Mouse (Mus musculus) heart, adult 8-10 months (tissue): ENCODE data around the gene Hmx1. TPM values are rescaled to one million over a fixed set of nuclear protein-coding genes. Genes with fewer than 3 reads are reported as not detected.

Experiments
- DNase-seq: peaks from one replicate; pipeline ENCODE4 v3.0.0; 2022; ENCODE audit warnings: low spot score
- total RNA-seq, 4 experiments: library from RNA; stranded (reverse); gene quantifications; 2 replicates each; pipeline ENCODE4 v1.2.4; 2022

Gene Hmx1
- not detected for total RNA-seq

DNA sequence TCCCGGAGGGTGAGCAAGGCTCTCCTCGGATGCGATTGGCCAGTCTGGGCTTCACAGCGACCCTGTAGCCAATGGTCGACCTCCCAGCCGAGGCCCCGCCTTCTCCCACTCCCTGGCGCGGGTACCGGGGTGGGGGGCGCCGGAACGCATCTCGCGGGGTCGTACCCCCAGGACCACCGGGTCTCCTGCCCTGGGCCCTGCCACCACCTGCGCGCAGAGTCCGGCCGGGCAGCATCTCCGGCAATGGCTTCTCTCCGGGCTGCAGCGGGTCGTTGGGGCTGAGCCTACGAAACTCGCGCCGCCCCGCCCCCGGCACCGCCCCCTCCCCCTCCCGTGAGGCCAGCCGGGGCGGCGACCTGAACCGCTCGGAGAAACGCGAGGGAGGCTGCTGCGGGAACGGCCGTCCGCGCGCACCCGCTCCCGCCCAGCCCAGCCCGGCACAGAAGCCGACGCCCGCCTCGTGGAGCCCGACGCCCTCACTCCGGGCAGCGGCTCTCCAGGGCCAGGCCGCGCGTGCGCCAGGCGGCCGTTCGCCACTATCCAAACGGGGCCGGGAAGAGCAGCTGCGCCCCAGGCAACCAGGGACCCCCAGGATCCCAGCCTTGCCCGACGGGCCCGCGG lies at the start of gene Hmx1:
Gene Hmx1 (plus strand): TSS at position 618 of the 621 bp plus-strand sequence.
- no peak for DNase-seq

DNA sequence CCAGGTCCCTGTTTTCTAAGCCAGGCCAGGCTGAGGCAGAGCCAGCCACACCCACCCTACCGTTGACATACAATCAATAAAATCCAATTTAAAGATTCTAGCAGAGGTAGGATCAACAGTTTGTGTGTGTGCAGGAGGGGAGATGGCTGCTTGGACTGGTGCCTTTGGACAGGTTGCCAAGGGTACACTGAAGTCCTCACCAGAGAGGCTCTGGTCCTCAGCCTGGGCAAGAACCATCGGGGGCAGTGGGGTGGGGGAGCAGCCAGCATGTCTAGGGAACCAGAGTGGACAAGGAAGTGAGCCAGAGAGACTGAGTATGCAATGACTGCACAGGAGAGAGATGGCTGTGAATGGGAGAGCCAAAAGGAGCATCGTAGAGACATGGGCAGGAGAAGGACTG lies 43.8 kb upstream of the Hmx1 start:
- DNase-seq: no peak

DNA sequence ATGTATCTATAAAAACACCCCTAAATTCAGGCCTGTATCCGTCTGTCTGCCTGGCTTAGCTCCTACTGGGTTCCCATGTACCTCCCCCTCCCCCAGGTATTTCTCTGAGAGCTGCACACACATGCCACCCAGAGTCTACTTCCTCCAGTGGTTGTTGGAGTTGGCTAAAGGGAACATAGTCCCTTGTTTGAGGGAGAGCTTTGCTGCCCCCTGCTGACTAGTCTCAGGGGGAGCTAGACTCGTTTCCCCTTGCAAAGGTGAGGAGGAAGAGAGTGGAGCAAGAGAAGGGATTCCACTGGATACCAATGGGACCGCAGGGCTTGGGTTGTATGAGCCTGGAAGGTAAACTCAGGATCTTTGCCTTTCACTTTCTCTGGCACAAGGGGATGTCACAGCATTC lies 40.1 kb upstream of the Hmx1 start:
- peak; percentile 48 for DNase-seq

DNA sequence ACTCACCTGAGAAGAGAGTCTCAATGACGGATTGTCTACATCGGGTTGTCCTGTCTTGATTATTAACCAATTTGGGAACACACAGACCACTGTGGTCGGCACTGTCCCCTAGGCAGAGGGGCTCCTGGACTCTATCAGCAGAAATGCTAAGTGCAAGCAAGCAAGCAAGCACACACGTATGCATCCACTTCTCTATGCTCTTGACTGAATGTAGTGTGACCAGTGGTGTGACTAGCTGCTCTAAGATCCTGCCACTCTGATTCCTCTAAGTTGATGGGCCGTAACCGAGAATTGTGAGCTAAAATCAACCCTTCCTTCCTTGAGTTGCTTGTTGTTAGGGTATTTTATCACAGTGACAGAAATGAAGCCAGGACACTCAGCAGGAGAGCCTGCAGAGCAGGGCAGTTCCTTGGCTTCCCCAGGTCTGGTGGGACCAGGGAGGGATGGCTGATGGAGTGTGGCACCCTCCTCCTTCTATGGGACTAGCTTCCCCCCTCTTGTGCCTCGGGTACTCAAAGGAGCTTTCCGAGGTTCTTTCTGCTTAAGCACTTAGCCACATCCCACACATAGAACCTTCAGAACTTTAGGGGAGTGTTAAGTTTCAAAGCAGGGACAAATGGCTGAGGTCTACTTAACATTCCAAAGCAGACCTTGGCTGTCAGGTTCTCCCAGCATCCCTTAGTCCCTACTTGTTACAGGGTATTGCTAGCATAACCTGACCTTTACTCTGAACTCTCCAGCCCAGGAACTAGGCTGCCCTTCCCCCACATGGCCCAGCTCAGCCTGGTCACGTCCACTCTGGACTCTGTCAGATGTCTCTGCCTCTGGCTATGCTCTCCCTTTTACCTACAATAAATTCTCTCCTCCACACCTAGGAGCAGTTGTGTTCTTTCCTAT lies 31.1 kb upstream of the Hmx1 start:
- DNase-seq: no peak

DNA sequence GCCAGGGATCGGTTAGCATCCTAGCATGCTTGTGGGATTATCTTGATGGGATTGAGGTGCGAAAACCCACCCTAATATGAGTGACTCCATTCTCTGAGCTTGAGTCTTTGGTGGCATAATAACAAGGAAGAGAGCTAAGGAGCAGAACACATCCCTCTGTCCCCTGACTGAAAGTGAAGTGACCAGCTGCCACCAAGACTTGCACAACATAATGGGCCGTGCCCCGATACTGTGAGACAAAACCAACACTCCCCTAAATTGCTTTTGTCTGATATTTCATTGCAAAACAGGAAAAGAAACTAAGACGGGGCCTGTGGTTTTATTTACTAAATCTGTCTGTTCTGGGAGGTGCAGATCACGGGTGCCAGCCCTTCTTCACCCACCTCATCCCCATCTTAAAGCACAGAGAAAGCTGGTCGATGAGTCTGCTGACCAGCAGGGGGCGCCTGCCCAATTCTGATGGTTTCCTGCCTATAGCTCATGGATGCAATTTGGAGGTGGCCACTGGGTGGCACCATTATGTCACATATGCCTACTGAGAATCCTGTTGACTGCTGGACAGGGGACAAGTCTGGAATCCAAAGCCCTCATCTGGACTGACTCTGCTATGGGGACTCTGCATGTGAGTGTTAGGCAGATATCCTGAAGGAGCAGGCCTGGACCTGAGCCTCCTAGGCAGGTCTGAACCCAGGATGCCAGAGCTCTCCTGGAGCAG lies 27.2 kb upstream of the Hmx1 start:
- peak; percentile 84 for DNase-seq

DNA sequence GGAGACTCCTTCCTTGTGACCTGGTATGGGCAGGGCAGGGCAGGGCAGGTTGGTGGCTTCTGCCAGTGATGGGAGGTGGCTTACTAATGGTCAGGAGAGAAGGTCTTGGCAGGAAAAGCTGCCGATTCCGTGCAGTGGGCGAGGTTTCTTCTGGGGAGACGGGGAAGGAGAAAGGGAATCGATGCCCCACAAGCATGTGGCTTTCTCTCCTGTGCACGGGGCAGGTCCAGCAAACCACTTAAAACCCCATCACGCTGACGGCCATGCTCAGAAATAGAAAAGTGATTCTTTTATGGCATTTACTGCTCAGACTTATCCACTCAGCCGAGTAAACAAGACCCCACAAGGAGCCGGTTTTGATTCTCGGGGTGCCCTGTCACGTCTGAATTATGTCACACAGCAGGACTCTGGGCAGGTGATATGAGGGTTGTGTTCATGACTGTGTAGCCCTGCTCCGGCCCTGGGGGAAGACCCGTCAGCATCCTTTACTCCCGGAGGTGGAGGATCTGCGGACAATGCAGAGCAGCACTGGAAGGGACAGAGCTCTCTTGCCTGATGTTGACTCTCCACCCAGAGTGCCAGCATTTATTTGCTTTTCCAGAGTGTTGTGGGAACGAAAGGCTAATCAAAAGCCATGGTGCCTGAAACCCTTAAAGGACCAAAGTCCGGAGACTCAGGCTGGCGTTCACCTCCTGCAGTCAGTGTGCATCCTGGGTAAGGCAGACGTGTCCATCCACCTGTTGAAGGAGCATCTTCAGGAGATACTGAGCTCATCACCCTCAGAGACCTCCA lies 22.5 kb upstream of the Hmx1 start:
- DNase-seq: no peak

DNA sequence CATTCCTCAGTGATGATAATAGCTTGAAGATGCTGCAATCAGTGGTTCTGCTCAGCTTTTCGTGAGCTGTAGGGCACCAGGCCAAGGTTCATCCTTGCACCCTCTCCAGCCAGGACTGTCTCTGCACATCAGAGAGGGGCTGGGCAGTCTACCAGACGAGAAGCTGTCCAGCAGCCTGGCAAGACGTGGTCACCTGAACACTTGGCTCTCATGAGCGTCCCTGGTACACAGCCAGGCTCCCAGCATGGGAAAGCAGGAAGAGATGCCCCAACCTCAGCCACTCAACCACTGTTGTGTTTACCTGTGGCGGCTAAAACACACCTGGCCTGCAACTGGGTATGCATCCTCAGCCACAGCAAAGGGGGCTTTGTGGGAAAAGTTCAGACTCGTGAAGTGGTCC lies 20.0 kb upstream of the Hmx1 start:
- DNase-seq: no peak

DNA sequence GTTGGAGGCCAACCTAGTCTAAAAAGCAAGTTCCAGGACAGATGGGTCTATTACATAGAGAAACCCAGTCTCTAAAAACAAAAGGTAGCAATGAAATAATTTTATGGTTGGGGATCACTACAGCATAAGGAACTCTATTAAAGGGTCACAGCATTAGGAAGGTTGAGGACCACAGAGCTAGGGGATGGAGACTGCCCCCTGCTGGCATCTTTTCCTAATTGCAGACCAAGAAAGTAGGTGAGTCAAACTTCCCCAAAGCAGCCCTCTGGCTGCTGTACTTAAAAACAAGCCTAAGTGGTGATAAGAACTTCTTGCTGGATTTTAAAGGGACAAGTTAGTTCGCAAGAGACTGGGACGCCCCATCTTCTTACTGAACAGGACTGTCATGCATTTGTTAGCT lies 9.8 kb upstream of the Hmx1 start:
- DNase-seq: no peak

DNA sequence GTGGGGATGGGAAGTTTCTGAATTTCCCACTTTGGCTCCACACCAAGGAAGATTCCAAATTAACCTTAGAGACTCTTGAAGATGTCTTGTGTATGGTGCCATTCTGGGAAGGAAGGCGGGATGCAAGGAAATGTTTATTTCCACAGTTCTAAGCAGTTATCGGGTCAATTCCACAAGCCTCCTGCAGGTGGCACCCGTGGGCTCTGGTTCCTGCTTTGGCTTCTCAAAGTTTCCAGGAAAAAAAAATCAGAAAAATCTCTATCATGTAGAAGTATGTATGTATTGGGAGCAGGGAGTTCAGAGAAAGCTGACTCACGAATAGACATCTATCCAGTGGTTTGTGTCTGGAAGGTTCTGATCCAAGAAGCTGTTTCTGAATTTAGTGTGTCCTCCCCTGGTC lies 9.1 kb upstream of the Hmx1 start:
- no peak for DNase-seq

DNA sequence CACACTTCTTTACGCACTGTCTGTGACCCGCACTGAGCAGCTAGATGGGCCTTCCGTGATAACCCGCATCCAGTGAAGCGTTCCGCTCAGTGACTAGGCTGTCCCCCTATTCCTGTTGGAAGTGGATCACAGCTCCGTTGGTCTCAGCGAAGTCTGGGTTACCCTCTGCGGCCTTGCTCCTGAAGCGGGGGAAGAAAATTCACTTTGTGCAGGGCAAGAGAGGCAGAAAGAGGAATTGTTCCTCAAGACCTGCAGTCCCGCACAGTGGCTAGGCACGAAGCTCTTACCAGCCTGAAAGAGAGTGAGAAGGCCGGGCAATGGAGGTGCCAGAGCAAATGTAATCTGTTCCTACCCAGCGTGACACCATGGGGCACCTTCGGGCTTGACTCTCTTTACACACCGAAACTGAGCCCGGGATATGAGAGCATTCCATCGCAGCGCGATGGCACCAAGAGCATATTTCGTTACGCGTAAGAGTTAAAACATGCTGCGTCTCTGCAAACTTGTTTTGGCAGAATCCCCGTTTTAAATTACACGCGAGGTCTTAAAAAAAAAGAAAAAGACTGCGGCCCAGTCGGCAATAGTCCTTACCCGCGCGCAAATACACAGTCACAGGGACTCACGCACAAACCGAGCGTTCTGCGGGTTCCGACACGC lies 946 bp upstream of the Hmx1 start:
- no peak for DNase-seq

DNA sequence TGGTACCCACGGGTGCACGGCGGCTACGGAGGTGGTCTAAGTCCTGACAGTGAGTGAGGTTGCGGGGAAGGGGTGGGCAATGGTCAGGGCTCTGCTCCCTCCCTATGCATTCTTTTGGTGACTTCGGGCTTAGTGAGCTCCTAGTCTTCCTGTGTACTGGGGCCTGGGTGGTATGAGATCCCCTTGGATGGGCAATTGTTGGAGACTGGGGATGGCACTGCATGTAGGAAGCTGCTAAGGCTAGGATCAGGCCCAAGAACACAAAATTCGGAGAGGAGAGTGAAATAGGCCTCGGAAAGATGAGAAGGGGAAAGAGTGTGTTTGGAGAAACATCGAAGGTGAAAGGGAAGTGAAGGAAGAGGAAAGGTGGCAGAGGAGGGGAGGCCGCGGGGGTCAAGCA lies 533 bp downstream of the Hmx1 start:
- no peak for DNase-seq

DNA sequence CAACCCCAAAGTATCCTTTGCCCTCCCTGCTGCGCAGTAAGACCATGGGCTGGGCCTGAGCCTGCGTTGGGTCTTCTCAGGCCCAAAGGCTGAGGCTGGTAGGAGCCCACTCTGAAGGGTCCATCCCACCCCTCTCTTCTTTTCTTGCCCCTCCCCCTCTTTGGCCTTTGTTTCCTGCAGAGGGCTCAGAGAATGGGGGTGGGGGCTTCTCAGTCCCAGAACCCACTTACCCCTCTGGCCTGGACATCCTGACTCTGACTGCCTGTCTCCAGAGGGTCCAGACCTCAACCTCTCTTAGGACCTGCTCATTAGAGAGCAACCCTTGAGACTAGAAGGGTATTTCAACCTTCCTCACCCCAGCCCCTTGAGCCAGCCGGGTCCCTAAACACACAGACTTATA lies 1.0 kb downstream of the Hmx1 start:
- DNase-seq: no peak

DNA sequence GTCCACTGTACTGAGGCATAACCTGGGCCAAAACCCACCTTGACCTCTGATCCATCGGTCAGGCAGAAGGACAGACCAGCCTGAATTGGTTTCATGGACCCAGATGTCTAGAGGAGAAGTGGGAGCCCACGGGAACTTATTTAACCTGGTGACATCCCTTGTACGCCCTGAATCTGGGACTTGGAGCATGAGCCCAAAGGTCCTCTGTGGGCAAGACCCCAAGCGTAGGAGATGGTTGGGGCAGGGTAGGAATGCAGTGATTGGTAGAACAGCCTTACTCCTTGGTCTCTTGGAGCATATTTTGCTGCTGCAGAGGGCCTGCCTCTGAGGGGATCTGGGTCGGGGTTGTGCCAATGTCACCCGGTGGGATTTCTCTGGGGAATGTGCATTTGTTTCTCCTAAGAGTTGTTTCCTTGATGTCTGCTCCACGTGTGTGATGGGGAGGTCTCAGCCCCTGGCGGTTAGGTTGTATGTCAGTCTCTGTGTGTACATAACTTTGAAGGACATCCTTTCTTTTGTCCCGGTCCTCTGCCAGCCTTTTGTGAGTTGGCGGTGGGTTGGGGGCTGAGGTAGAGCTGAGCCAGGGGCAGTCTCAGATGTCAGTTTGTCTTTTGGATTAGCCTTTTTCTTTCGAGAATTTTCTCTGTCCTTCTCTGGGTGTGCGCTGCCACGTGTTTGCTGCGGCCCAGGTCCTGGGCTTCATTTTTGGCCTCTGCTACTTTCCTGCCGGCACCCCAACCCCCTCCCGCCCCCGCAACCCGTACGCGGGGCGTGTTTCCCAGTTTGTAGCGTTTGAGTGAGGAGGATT lies 2.1 kb downstream of the Hmx1 start:
- no peak for DNase-seq

DNA sequence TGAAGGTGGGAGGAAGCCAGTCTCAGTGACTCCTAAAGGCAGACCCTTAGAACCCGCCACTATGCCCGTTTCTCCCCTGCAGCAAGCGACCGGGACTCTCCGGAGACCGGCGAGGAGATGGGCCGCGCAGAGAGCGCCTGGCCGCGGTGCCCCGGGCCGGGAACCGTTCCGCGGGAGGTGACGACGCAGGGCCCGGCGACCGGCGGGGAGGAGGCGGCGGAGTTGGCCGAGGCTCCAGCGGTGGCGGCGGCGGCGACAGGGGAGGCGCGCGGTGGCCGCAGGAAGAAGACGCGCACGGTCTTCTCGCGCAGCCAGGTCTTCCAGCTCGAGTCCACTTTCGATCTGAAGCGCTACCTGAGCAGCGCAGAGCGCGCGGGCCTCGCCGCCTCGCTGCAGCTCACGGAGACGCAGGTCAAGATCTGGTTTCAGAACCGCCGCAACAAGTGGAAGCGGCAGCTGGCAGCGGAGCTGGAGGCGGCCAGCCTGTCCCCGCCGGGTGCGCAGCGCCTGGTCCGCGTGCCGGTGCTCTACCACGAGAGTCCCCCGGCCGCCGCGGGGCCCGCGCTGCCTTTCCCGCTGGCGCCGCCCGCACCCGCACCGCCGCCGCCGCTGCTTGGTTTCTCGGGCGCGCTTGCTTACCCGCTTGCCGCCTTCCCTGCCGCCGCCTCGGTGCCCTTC lies 2.9 kb downstream of the Hmx1 start:
- DNase-seq: no peak

DNA sequence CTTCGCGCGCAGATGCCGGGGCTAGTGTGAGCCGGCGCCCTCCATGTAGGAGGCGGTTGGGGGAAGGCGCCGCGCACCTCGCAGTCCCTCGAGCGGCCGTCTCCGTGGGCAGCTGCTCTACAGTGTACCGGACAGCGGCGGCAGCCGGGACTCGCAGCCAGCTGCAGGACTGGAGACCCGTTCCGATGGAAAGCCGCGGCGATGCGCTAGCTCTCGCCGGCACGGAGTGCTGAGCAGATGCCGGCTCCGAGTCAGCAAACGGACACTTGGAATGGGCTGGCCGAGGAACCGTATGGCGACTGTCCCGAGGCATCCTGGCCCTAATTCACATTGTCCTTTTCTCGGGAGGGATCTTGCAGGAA lies 3.4 kb downstream of the Hmx1 start:
- no peak for DNase-seq

DNA sequence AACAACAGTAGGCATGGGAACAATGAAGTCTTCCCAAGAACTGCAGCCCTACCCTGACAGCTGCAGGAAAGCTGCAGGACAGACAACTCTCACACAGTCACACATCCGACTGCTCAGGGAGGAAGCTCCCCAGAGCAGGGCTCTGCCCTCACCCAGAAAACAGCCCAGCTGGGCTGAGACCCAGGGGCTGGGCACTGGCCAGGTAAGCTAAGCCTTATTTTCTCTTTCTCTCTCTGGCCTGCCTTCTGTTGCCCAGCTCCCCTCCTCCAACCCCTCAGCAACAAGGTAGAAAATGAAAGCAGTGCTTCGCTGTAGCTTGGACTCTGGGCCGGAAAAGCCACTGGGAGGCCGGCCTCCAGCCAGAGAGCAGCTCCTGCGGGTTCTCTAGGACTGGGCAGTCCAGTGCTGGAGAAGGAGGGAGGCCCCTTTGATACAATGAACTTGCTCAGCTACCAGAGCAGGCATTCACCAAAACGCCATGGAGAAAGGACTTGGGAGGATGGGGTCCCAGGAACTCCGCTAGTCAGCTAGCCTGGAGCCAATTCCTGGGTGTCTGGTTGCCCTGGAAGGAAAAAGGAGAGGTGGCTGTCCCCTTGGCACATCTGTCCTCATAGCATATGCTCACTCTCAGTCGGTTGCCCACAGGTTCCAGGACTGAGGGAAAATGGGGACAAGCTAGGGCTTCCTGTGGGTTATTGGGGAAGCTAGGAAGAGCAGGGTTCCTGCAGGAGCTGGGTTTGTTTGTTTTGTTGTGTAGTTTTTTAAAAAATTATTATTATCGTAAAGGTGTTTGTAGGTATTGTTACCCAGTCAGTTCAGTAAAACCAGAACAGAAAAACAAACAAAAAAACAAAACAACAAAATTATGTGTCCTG lies 6.9 kb downstream of the Hmx1 start:
- no peak for DNase-seq

DNA sequence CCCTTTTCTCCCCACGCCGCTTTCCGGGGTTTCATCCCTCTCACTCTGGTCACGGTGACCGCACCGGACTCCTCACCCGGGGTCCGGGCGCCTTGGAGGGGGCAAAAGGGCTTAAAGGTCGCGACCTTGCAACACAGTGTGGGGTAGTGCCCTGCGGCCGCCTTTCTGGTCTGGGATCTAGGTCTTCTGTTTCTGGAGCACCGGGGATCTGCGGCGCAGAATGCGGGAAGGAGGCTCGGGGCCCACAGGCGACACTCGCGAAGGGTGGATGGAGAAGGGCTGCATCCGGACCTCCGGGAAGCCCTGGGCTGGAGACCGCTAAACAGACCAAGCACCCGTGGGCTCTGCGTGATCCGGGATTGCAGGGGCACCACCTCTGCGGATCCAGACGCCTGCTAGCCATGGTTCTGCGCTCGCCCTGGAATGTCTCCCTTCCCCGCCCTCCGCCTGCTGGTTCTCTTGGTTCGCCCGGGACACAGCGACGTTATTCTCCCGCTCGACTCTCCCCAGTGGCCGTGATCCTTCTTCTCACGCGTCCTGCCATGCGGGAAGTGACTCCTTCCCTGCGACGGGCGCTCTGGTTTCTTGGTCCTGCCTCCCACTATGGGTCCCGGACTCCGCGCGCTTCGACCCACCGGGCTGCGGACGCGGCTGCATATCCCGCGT lies 8.2 kb downstream of the Hmx1 start:
- no peak for DNase-seq

DNA sequence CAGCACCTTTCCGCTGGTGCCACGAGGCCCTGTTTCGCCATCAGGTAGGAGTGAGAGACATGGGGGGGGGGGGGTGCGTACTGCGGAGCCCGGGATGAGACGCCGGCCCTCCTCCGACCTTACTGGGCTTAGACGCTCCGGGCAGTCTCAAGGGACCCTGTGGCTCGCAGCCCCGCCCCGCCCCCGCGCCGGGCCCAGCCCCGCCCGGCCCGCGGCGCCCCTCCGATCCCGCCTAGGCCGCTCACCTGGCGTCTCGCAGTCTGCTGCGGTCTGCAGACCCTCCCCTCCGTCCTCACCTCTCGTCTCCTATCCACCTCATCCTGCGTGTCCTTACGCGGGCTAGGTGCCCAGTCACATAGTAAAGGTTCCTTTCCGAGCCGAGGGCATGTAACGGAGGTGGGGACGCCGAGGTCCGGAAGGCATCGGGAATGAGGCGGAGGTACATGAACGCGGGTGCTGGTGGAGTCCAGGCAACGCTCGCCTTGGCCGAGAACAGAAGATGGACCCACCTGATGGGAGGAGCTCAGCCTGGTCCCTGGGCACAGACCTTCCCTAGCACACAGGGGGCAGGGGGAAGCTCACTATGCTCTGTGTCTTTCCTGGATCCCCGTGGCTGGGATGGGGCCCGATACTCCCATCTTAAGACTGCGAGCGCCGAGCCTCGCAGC lies 8.9 kb downstream of the Hmx1 start:
- DNase-seq: no peak
